Mouse (Mus musculus) v-Abl transformed pro-B cells (cell line): ENCODE measurements around the gene Mad1l1.

Source experiments
- in situ Hi-C, 2 experiments: fragments of 400-800 bp; cut with MboI; formaldehyde crosslinking; loops; one replicate each; pipeline ENCODE4 v1.15.1; 2025; ENCODE audit not compliant: unreplicated experiment in 2 of 2

Gene Mad1l1

DNA sequence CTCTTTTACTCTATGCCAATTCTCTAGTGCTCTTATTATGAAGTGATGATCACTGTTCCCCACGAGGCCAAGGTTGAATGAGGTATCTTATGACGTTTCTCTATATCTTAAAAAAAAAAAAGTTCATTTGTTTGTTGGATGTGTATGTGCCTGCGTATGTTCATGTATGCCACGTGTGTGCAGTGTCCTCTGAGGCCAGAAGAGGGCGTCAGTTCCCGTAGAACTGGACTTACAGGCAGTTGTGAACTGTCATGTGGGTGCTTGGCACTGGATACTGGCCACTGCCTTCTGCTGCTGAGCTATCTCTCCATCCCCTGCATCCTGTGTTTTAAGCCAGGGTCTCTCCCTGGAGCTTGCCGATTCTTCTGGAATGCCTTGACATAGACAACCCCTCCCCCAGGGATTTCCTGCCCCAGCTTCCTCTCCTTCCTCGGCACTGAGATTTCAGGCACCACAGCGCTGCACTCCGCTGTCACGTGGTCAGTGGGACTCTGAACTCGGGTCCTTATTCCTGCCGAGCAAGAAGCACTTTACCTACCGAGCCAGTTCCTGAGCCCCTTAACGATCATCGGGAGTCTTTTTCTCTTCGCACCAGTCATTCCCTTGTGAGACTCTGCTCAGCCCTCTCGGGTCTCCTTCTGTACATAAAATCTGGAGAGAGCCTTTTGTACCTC is 336.1 kb downstream of the Mad1l1 start:
- in situ Hi-C loops = no loop called here

DNA sequence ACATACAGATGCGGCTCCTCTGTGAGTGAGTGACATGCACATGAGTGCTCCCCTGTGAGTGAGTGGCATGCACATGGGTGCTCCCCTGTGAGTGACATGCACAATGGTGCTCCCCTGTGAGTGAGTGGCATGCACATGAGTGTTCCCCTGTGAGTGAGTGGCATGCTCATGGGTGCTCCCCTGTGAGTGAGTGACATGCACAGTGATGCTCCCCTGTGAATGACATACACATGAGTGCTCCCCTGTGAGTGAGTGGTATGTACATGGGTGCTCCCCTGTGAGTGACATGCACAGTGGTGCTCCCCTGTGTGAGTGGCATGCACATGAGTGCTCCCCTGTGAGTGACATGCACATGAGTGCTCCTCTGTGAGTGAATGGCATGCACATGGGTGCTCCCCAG is 339.4 kb downstream of the Mad1l1 start:
- in situ Hi-C loops = no loop called here

DNA sequence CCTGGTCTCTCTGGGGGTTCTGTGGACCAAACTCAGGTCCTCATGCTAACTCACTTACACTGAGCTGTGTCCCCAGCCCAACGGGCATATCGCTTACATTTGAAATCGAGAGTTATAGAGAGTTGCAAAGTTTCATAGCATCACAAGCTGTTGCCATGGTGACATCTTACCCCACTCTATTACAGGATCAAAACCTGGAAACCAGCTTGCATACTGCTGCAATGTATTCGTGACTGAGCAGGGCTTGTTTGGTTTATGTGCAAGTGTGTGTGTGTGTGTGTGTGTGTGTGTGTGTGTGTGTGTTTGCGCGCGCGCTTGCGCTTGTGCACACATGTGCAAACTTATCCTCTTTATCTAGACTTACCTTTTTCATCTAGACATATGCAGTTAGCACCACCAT is 342.0 kb downstream of the Mad1l1 start:
- in situ Hi-C loops = no loop called here

DNA sequence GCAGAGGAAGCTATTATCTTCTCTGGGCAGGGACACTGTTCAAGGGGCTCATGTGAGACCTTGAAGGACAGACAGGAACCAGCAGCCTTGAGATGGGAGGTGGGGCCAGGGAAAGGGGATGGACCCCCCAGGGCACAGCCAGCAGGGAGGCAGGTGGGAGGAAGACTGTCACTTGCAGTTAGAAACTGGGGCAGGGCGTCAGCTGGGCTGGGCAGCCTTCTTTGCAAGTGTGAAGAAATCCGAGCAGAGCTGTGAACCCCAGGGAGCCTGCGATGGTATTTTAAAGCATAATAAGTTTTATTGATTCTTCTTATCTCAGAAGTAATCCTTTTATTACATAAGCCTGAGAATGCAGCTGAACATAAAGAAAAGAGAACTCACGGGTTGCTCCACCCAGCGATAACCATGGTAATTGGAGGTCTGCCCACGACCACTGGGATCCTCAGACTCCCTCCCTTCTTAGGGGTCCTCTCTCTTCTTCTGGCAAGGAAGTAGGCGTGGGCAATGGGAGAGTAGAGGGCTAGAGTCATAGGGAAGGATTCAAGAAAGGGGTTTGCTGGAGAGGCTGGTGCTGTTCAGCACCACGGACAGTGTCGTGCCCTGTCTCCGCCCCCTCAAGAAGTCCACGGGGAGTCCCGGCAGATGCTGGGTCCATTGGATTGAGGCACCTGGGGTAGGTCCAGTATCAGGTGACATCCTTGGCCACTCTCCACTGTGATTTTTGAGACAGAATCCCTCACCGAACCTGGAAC is 342.7 kb downstream of the Mad1l1 start:
- in situ Hi-C loops = no loop called here

DNA sequence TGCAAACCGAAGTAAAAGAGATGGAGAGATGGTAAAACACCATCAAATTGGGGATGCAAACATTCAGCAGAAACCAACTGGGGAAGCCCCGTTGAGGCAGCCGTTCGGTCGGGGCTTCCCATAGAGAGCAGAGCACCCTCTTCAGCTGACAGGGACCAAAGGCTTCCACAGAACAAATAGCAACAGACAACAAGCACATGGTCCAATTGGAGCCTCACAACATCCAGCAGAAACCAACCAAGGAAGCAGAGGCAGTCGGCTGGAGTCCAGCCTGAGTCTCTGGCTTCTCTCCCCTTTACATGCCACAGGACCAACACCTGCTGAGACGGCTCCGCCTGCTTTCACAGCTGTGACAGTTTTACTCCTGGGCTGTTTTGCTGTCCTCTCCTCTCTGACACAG is 343.9 kb downstream of the Mad1l1 start:
- in situ Hi-C loops = no loop called here

DNA sequence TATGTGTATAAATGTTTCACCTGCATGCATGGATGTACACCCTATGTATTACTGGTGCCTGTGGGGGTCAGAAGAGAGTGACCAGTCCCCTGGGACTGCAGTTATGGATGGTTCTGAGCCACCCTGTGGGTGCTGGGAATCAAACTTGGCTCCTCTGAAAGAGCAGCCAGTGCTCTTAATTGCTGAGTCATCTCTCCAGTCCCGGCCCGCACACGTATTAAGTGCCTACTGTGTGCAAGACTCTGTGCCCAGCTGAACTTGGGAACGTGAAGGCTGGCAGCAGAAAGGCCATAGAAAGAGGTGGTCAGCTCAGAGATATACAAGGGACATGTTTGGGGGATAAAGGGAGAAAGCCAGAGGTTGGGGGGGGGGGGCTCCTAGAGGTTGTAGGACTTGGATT is 344.8 kb downstream of the Mad1l1 start:
- in situ Hi-C loops = no loop called here

DNA sequence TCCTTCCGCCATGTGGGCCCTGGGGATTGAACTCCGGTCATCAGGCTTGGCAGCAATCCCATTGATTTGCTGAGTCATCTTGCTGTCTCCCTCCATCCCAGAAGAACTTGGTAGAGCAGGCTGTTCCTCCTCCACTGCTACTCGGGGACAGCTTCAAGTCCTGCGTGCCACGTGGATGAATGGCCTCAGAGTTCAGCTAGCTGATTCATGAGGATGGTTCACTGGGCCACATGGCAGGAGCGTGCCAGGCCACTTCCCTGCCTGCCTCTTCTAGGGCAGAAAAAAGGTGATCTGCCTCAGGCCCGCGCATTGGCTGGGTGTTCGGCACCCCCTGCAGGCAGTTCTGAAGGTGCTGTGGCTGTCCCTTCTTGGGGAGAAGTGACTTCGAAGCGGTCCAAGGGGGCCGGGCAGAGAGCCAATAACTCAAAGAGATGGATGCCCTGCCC is 351.1 kb downstream of the Mad1l1 start:
- in situ Hi-C loops = no loop called here

DNA sequence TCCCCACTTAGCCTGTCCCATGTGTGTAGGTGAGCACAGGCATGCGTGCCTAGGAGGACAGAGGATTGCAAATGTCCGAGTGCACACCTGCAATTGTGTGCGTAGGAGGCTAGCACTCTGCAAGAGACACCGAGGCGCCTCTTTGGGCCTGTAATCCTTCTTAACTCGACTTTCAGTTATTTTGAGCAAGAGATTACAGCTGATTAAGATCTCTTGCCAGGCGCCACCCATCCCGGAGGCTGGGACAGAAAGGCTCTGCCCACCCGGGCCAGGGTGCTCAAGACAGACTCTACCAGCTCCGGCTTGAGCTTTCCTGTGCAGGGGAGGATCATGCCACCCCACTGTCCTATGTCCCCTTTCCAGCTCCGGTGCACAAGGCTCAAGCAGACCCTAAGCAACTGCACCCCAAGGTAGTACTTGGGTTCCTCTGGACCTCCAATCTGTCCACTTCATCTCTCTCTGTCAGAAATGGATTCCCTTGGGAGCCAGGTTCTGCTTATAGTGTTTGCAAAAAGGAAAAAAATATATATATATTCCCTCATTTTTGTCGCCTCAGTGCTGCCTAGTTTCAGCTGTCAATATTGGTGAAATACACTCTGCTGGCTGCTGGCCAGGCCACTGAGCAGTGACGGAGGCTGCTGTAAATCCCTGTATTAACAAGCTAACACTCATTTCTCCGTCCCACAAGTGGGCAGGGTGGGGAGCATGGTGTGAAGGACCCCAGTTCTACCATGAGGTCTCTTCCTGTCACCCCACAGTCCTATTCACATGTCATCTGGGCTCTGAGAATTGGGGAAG is 352.0 kb downstream of the Mad1l1 start:
- in situ Hi-C loops = no loop called here

DNA sequence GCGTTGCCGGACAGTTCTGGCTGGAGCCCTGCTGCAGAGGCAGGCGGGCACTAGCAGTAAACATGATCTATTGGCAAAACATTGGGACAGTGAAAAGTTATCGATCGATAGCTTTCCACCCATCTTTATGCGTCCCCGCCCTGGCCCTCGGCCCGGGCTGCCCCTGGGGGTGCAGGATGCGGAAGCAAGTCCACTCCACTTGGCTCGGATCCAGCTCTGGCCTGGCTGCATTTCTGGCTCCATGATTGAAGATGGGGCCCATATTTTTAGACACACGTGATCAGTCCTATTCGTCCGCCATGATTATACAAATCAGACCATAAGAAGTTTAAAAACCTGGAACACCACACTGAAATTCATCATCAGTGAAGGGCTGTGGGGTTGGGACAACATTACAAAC is 355.8 kb downstream of the Mad1l1 start:
- in situ Hi-C loops = no loop called here

DNA sequence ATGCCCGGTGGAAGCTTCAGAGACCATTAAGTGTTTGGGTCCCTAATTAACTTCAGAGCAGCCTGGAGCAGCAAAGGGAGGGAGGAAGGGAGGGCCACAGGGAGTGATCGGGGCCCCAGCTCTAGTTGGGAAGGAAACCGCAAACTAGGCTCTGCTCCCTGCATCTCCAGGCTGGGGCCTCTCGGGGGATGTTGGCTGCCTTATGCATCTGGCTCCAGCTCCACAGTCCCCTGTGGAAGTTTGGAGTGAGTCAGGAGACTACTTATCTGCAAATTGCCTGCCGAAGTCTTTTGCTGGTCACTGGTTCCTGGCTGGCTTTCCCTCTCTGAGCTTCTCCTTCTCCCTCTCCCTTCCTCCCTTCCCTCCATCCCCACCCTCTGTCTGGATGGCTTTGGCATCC is 357.0 kb downstream of the Mad1l1 start:
- in situ Hi-C loops = no loop called here

DNA sequence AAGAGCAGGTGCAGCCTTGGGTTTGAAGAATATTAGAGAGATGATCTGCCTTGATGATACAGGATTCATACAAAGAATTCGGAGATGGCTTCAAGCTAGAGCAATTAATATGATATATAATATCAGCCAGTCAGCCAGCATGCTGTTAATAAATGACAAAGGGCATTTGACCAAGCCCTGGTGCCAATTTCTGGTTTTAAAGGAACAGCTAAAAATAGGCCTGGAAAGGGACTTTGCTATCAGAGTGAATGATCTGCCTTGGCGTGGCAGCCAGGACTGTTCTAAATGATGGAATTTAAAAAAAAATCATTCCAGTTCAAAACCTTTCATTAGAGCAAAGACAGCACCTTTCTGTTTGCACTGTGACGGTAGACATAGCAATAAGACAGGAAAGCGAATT is 361.6 kb downstream of the Mad1l1 start:
- in situ Hi-C loops = no loop called here
